Mouse (Mus musculus): ENCODE measurements around the gene Hrh2.

Hrh2 gene

DNA sequence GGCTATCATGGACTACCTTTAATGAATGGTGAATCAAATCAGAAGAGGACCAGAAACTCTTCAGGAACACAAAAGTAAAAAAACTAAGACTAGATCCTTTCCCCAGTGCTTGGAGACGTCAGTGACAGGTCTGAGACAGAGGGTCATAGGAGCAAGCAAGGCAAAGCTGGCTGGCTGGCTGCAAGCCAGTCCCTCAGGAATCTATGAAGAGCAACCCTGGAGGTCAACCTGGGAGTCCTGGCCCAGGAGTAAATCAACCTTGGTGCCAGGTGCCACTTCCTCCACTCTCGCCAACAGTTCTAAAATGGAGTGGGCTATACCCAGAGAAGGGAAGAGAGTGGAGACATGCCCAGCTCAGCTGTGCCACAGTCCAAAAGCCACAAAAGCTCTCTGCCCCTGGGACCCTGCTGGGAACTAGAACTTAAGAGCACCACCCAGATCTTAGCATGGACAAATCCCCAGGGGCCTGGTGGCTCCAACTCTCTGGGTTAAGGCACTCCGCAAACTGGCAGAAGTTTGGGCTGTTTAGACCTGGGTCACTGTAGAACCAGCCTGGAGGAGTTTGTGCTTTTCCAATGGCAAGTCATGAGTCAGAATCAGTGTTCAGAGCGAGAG, 15.4 kb upstream of the Hrh2 start:
- no peak for DNase-seq (ENCODE audit: low read depth, low spot score)

GRCm38 (mm10) chr13:54177346-54177745, 14.6 kb upstream of the Hrh2 start:
- no peak for DNase-seq (ENCODE audit: low read depth, low spot score)

- no peak for DNase-seq (ENCODE audit: low read depth, low spot score)
These were observed 13.3 kb upstream of the Hrh2 start for GRCm38 (mm10) chr13:54178647-54179046.

GRCm38 (mm10) chr13:54179971-54180370, 12.0 kb upstream of the Hrh2 start:
- no peak for DNase-seq (ENCODE audit: low read depth, low spot score)

DNA sequence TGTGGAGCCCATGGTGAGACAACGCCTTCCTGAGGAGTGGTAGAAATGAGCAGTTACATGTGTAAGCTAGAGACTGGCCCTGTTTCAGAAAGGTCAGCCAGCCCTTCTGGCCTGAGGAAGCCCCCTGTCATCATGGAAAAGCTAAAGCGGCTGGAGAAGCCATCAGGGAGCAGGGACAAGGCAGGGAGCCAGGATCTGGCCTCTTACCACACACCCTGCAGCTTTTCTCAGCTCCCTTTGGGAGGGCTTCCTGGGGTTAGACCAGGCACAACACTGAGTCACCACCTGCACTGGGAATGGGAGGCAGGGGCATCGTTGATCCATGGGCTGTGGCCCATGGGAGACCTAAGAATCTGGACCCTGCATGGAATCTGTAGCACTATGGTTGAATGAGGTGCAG, 11.5 kb upstream of the Hrh2 start:
- DNase-seq (ENCODE audit: low read depth, low spot score): no peak

- no peak for DNase-seq (ENCODE audit: low read depth, low spot score)
These were observed 10.6 kb upstream of the Hrh2 start for GRCm38 (mm10) chr13:54181318-54181717.

GRCm38 (mm10) chr13:54181947-54182346, 10.0 kb upstream of the Hrh2 start:
- DNase-seq (ENCODE audit: low read depth, low spot score): no peak

DNA sequence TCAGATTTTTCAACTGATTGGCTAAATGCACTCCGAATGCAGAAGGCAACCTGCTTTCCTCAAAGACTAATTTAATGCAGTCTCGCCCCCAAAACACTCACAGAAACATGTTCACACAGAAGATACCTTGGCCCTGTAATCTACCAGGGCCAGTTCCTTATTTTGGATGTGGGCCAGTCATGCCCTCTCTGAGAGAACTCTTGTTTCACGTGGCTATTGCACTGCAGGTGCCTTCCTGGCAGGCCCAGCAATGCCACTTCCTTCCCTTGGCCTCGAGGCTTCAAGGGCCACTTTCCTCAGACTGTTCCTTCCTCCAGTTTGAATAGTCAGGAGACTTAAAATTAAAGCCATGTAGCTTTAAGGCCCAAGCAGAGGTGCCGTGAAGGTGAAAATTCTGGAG, 5.5 kb upstream of the Hrh2 start:
- DNase-seq (ENCODE audit: low read depth, low spot score): no peak

GRCm38 (mm10) chr13:54188190-54188706, 3.7 kb upstream of the Hrh2 start:
- no peak for DNase-seq (ENCODE audit: low read depth, low spot score)

- DNase-seq (ENCODE audit: low read depth, low spot score): peak; percentile 64
These were observed 2.0 kb upstream of the Hrh2 start for GRCm38 (mm10) chr13:54189896-54190295.

GRCm38 (mm10) chr13:54191181-54191580, 748 bp upstream of the Hrh2 start:
- no peak for DNase-seq (ENCODE audit: low read depth, low spot score)

- DNase-seq (ENCODE audit: low read depth, low spot score): no peak
These were observed 1.7 kb downstream of the Hrh2 start for GRCm38 (mm10) chr13:54193580-54193979.

- no peak for DNase-seq (ENCODE audit: low read depth, low spot score)
These were observed 7.1 kb downstream of the Hrh2 start for GRCm38 (mm10) chr13:54199000-54199399.

DNA sequence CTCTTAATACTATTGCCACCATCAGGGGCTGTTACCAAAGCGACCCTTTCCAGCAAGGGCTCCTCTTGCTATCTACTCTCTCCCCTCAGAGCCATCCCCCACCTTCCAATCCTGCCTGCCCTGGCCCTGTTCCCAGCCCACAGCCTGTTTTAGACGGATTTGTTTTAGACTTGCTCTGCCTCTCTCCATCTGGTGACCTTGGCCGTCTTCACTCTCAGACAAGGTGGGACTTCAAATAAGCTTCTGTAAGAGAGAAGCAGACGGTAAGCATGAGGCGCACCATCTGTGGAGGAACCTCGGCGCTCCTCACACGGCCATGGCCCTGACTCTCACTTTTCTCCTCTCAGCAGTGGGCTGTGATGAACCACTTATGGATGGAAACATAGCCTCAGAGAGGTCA, 10.5 kb downstream of the Hrh2 start:
- DNase-seq (ENCODE audit: low read depth, low spot score): no peak

DNA sequence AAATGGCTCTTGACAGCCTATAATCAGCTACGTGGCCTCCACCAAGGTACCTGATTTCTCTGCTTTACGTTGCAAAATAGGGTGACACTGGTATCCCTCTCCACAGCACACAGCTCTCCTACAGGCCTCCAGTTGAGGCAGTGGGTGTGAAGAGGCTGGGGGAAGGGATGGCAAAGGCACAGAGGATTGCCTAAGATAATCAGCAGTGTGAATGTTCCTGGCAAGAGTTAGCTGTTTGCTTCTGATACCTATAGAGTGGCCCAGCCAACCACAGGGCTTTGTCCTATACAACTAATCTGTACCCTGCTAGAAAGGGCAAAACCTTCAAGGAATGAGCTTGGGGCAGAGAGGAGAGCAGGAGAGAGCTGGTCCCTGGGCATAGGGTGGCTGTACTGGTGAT, 11.5 kb downstream of the Hrh2 start:
- no peak for DNase-seq (ENCODE audit: low read depth, low spot score)

DNA sequence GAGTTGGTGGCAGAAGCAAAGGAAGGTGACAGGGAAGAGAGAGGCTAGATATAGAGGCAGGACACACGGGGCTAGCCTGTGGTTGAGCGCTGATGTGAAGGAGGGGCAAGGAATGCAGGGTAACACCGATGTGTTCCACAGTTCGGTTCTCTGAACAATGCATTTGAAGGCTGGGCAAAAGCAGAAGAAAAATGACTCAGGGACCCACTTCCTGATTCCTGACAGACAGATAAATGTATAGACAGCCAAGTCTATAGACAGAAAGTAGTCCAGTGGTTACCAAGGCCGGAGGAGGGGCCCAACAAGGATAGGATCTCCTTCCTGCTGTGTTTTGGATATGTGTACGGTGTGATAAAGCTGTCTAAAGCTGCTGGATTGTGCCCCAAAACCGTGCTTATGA, 13.3 kb downstream of the Hrh2 start:
- no peak for DNase-seq (ENCODE audit: low read depth, low spot score)

DNA sequence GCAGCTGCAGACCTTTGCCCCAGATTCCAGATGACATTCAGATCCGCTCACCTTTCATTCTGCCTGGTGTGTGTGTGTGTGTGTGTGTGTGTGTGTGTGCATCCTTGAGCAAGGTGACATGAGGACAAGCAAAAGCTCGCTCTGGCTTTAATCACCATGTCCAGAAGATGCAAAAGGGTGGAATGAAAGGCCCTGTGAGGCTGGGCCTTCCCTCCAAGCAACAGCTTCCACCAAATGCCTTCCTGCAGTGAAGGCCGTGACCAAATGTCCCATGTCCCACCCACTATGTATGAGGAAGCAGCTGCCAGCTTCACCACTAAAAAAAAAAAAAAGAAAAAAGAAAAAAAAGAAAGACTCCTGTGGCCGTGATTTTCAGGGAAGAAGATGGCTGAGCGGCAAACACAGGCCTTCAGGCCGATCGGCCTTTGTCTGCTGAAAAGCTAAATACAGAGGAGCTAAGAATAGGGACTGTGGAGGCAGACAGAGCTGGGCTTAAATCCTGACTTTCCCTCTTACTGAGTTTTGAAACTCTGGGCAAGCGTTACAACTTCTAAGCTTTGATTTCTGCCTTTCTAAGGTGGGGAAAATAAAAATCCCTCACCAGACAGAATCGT, 14.3 kb downstream of the Hrh2 start:
- no peak for DNase-seq (ENCODE audit: low read depth, low spot score)

DNA sequence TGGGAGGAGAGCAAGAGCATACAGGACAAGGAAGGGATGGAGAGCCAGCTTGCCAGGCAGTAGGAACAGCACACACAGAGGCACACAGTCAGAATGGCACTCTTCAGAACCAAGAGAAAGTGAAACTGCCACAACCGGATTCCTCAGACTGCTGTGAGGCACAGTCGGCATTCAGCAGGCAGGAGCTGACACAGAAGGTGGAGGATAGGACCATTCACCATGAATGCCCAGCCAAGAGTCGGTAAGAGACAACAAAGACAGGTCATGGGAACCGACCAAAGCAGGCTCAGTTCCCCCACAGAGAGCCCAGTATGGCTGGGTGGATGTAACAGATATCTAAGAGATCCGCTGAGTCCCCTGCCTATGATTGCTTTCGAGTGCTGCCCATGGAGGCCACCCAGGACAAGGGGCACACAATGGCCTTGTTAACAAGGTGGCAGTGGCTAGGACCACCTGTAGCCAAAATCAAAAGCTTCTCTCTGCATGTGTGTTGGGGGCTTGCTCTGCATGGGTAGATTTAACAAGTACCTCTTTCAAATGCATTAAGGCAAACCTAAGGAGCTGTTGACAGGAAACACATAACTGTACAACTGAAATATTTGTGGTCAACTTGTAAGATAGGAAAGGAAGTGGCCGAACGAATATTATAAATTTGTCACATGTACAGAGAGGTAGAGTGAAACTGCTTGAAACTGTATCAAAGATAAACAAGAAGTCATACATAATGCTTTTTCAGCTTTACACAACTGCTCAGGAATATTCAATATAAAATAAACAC, 17.7 kb downstream of the Hrh2 start:
- DNase-seq (ENCODE audit: low read depth, low spot score): no peak

- no peak for DNase-seq (ENCODE audit: low read depth, low spot score)
These were observed 19.9 kb downstream of the Hrh2 start for GRCm38 (mm10) chr13:54211528-54212488.

- no peak for DNase-seq (ENCODE audit: low read depth, low spot score)
These were observed 20.6 kb downstream of the Hrh2 start for GRCm38 (mm10) chr13:54212516-54212915.

- no peak for DNase-seq (ENCODE audit: low read depth, low spot score)
These were observed 23.3 kb downstream of the Hrh2 start for GRCm38 (mm10) chr13:54215266-54215665.

Data from WW6 (cell line).